Mouse (Mus musculus): ENCODE measurements around the gene Echdc3. TPM values are rescaled to one million over a fixed set of nuclear protein-coding genes. Genes with fewer than 3 reads are reported as not detected.
A peak's percentile ranks its signal among the peaks of the same experiment; 100 is the strongest.

The Echdc3 gene
- 2.2 and 2.8 TPM in 2 replicates for polyA plus RNA-seq (2014; fragmentation: Nextera tagmentation; extraction: Ambion mirVana)

- Histone ChIP-seq H3K4me2 (peak within 1 kb of the TSS; percentile 66), H3K4me3 (ENCODE audit: low read depth, low read length) (peak within 1 kb of the TSS; percentile 38), H3K4me1 (ENCODE audit: control insufficient read depth, insufficient read depth, low read length) (peaks cover 6% of the 10 kb centered on the region; the same call in 1 of the 2 replicates), H3K27ac (ENCODE audit: low read depth, low read length) (peak within 1 kb of the TSS; percentile 55; the same call in 1 of the 2 replicates), H3K9ac (ENCODE audit: low read length) (peak within 1 kb of the TSS; percentile 56), H3K9me3 (ENCODE audit: control insufficient read depth, low read length) (no peaks in the 10 kb centered on the region), H3K27me3 (ENCODE audit: control insufficient read depth, insufficient read depth, low read length) (no peaks in the 10 kb centered on the region), H3K36me3 (ENCODE audit: control insufficient read depth, insufficient read depth, low read length) (no peaks in the 10 kb centered on the region)
- ATAC-seq (ENCODE audit: low FRiP score): peak; percentile 94
- WGBS: 1% methylated on average over 30 of the region's 30 CpGs
- peak; percentile 98 for DNase-seq (ENCODE audit: low spot score, missing footprints)
These were observed at the start of gene Echdc3 for GRCm38 (mm10) chr2:6212724-6213511. Gene Echdc3, minus strand, starts transcription at chr2:6213033.

- Histone ChIP-seq H3K27ac (ENCODE audit: low read depth, low read length) (peak overlapping the region; percentile 79), H3K4me3 (ENCODE audit: low read depth, low read length) (no peak overlapping the region), H3K9me3 (ENCODE audit: control insufficient read depth, low read length) (peaks cover 8% of the 10 kb centered on the region; the same call in 1 of the 2 replicates), H3K4me2 (peak overlapping the region; percentile 25; the same call in 1 of the 2 replicates), H3K9ac (ENCODE audit: low read length) (0 out of 2 replicates have a peak overlapping the region, but pooled peaks have one; percentile 16), H3K36me3 (ENCODE audit: control insufficient read depth, insufficient read depth, low read length) (no peaks in the 10 kb centered on the region), H3K27me3 (ENCODE audit: control insufficient read depth, insufficient read depth, low read length) (peaks cover 4% of the 10 kb centered on the region), H3K4me1 (ENCODE audit: control insufficient read depth, insufficient read depth, low read length) (peaks cover 11% of the 10 kb centered on the region)
- DNase-seq (ENCODE audit: low spot score, missing footprints) (peak; percentile 92), ATAC-seq (ENCODE audit: low FRiP score) (peak; percentile 25)
- WGBS: 42% methylated on average over 9 of the region's 9 CpGs
These were observed 48.9 kb upstream of the Echdc3 start for GRCm38 (mm10) chr2:6261718-6262117.

- H3K9me3 ChIP-seq (ENCODE audit: control insufficient read depth, low read length): peaks cover 8% of the 10 kb centered on the region; the same call in 1 of the 2 replicates
- H3K4me1 ChIP-seq (ENCODE audit: control insufficient read depth, insufficient read depth, low read length): peaks cover 11% of the 10 kb centered on the region
- DNase-seq (ENCODE audit: low spot score, missing footprints) (peak; percentile 97), ATAC-seq (ENCODE audit: low FRiP score) (peak; percentile 95)
- 0 out of 2 replicates have a peak overlapping the region, but pooled peaks have one; percentile 30 for H3K9ac ChIP-seq (ENCODE audit: low read length)
- no peak overlapping the region for H3K4me3 ChIP-seq (ENCODE audit: low read depth, low read length)
- WGBS: 7% methylated on average over 8 of the region's 8 CpGs
- H3K36me3 ChIP-seq (ENCODE audit: control insufficient read depth, insufficient read depth, low read length): no peaks in the 10 kb centered on the region
- H3K27me3 ChIP-seq (ENCODE audit: control insufficient read depth, insufficient read depth, low read length): peaks cover 4% of the 10 kb centered on the region
- H3K27ac ChIP-seq (ENCODE audit: low read depth, low read length): peak overlapping the region; percentile 79
- peak overlapping the region; percentile 25; the same call in 1 of the 2 replicates for H3K4me2 ChIP-seq
These were observed 48.4 kb upstream of the Echdc3 start for GRCm38 (mm10) chr2:6261201-6261672.

- H3K27ac ChIP-seq (ENCODE audit: low read depth, low read length): peak overlapping the region; percentile 79; the same call in 1 of the 2 replicates
- peaks cover 6% of the 10 kb centered on the region; the same call in 1 of the 2 replicates for H3K9me3 ChIP-seq (ENCODE audit: control insufficient read depth, low read length)
- H3K9ac ChIP-seq (ENCODE audit: low read length): no peak overlapping the region
- H3K4me1 ChIP-seq (ENCODE audit: control insufficient read depth, insufficient read depth, low read length): peaks cover 11% of the 10 kb centered on the region
- H3K27me3 ChIP-seq (ENCODE audit: control insufficient read depth, insufficient read depth, low read length): peaks cover 4% of the 10 kb centered on the region
- DNase-seq (ENCODE audit: low spot score, missing footprints): no peak
- H3K36me3 ChIP-seq (ENCODE audit: control insufficient read depth, insufficient read depth, low read length): no peaks in the 10 kb centered on the region
- 59% methylated on average over 4 of the region's 4 CpGs for WGBS
- ATAC-seq (ENCODE audit: low FRiP score): peak; percentile 62
- no peak overlapping the region for H3K4me3 ChIP-seq (ENCODE audit: low read depth, low read length)
- H3K4me2 ChIP-seq: no peak overlapping the region
These were observed 47.8 kb upstream of the Echdc3 start for GRCm38 (mm10) chr2:6260661-6261060.

- ATAC-seq (ENCODE audit: low FRiP score) (no peak), DNase-seq (ENCODE audit: low spot score, missing footprints) (no peak)
- Histone ChIP-seq H3K4me3 (ENCODE audit: low read depth, low read length) (no peak overlapping the region), H3K27ac (ENCODE audit: low read depth, low read length) (no peak overlapping the region), H3K9ac (ENCODE audit: low read length) (no peak overlapping the region), H3K4me2 (no peak overlapping the region), H3K27me3 (ENCODE audit: control insufficient read depth, insufficient read depth, low read length) (peaks cover 4% of the 10 kb centered on the region), H3K9me3 (ENCODE audit: control insufficient read depth, low read length) (peaks cover 2% of the 10 kb centered on the region; the same call in 1 of the 2 replicates), H3K36me3 (ENCODE audit: control insufficient read depth, insufficient read depth, low read length) (no peaks in the 10 kb centered on the region), H3K4me1 (ENCODE audit: control insufficient read depth, insufficient read depth, low read length) (peaks cover 11% of the 10 kb centered on the region)
- 82% methylated on average over 3 of the region's 3 CpGs for WGBS
These were observed 46.3 kb upstream of the Echdc3 start for GRCm38 (mm10) chr2:6259182-6259581.

- Histone ChIP-seq H3K9ac (ENCODE audit: low read length) (no peak overlapping the region), H3K27ac (ENCODE audit: low read depth, low read length) (no peak overlapping the region), H3K4me2 (no peak overlapping the region), H3K4me1 (ENCODE audit: control insufficient read depth, insufficient read depth, low read length) (peaks cover 11% of the 10 kb centered on the region), H3K4me3 (ENCODE audit: low read depth, low read length) (no peak overlapping the region), H3K36me3 (ENCODE audit: control insufficient read depth, insufficient read depth, low read length) (no peaks in the 10 kb centered on the region), H3K9me3 (ENCODE audit: control insufficient read depth, low read length) (peaks cover 2% of the 10 kb centered on the region; the same call in 1 of the 2 replicates), H3K27me3 (ENCODE audit: control insufficient read depth, insufficient read depth, low read length) (peaks cover 4% of the 10 kb centered on the region)
- DNase-seq (ENCODE audit: low spot score, missing footprints): no peak
- no peak for ATAC-seq (ENCODE audit: low FRiP score)
- WGBS: 90% methylated on average over 4 of the region's 4 CpGs
These were observed 45.2 kb upstream of the Echdc3 start for GRCm38 (mm10) chr2:6258026-6258425.

- H3K9ac ChIP-seq (ENCODE audit: low read length): no peak overlapping the region
- 75% methylated on average over 2 of the region's 2 CpGs for WGBS
- ATAC-seq (ENCODE audit: low FRiP score): no peak
These were observed 44.3 kb upstream of the Echdc3 start for GRCm38 (mm10) chr2:6257146-6257545.

GRCm38 (mm10) chr2:6255989-6256841 is 43.4 kb upstream of the Echdc3 start:
- ATAC-seq (ENCODE audit: low FRiP score) (no peak), DNase-seq (ENCODE audit: low spot score, missing footprints) (no peak)
- Histone ChIP-seq H3K4me2 (no peak overlapping the region), H3K4me1 (ENCODE audit: control insufficient read depth, insufficient read depth, low read length) (peaks cover 1% of the 10 kb centered on the region; the same call in 1 of the 2 replicates), H3K9me3 (ENCODE audit: control insufficient read depth, low read length) (peaks cover 2% of the 10 kb centered on the region; the same call in 1 of the 2 replicates), H3K9ac (ENCODE audit: low read length) (no peak overlapping the region), H3K27me3 (ENCODE audit: control insufficient read depth, insufficient read depth, low read length) (peaks cover 4% of the 10 kb centered on the region), H3K36me3 (ENCODE audit: control insufficient read depth, insufficient read depth, low read length) (no peaks in the 10 kb centered on the region), H3K27ac (ENCODE audit: low read depth, low read length) (no peak overlapping the region), H3K4me3 (ENCODE audit: low read depth, low read length) (no peak overlapping the region)
- WGBS: 83% methylated on average over 19 of the region's 19 CpGs

More at GRCm38 (mm10) chr2:6257146-6257545, 44.3 kb upstream of the Echdc3 start:
- Histone ChIP-seq H3K4me1 (ENCODE audit: control insufficient read depth, insufficient read depth, low read length) (peaks cover 8% of the 10 kb centered on the region), H3K4me3 (ENCODE audit: low read depth, low read length) (no peak overlapping the region), H3K27me3 (ENCODE audit: control insufficient read depth, insufficient read depth, low read length) (peaks cover 4% of the 10 kb centered on the region), H3K36me3 (ENCODE audit: control insufficient read depth, insufficient read depth, low read length) (no peaks in the 10 kb centered on the region), H3K4me2 (no peak overlapping the region), H3K27ac (ENCODE audit: low read depth, low read length) (no peak overlapping the region), H3K9me3 (ENCODE audit: control insufficient read depth, low read length) (peaks cover 2% of the 10 kb centered on the region; the same call in 1 of the 2 replicates)
- no peak for DNase-seq (ENCODE audit: low spot score, missing footprints)
